Mouse (Mus musculus) layer of hippocampus, adult 9-11 months (tissue): ENCODE measurements around the gene Anapc5.

Experiments used
- DNase-seq: peaks from one replicate; pipeline ENCODE4 v3.0.0; 2022

Gene Anapc5

GRCm38 (mm10) chr5:122767283-122767682, 53.9 kb downstream of the Anapc5 start:
- no peak for DNase-seq

GRCm38 (mm10) chr5:122764032-122764464, 57.1 kb downstream of the Anapc5 start:
- no peak for DNase-seq

- no peak for DNase-seq
These were observed 57.7 kb downstream of the Anapc5 start for GRCm38 (mm10) chr5:122763271-122764031.

- DNase-seq, result no peak
These were observed 64.5 kb downstream of the Anapc5 start for GRCm38 (mm10) chr5:122756680-122757079.

GRCm38 (mm10) chr5:122756144-122756543, 65.0 kb downstream of the Anapc5 start:
- no peak for DNase-seq

- no peak for DNase-seq
These were observed 65.5 kb downstream of the Anapc5 start for GRCm38 (mm10) chr5:122755620-122756019.

GRCm38 (mm10) chr5:122754477-122754876, 66.7 kb downstream of the Anapc5 start:
- DNase-seq, result no peak

GRCm38 (mm10) chr5:122747950-122748349, 73.2 kb downstream of the Anapc5 start:
- DNase-seq, result no peak

- no peak for DNase-seq
These were observed 77.2 kb downstream of the Anapc5 start for GRCm38 (mm10) chr5:122743880-122744422.
